Comparison of ENCODE assay signal across 9 mouse cellular contexts in the genomic region with DNA sequence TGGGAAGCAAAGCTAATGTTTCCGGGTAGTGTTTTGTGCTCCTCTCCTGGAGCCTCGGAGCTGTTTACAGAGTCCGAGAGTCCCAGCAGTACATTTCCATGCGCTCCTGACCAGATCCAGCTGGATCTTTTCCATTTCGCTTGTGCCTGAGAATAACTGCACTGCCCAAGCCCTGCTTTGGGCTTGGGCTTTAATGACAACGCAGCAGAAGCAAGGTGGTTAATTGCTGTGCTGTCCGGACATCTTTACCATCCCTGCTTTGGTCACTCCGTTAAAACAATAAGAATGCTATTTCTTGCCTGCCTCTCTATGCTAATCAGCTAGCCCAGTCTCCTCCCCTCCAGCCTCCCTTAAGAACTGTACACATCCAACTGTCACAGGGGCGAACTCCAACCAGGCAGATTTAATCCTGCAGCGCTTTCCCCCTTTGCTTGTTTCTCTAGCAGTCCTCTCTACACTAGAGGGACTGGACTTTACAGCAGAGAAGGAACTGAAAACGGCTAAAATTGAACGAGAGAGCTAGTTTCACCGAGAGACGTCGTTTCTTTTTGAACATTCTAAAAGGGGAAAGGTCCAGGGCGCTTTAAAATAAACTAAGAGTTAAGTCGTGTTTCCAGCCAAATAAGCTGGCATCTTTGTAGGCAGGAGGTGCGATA. TPM values are rescaled to one million over a fixed set of nuclear protein-coding genes. Genes with fewer than 3 reads are reported as not detected.
DNase-seq lines count a peak whose midpoint lies in the region; ATAC-seq lines count a peak whose summit lies in the region.
"Had no signal": no experiment of that assay in that cellular context is flagged by ENCODE, and none has a peak within 500 bp of the region (broad histone marks: within the 10 kb centered on the region; RNA-seq: fewer than 3 reads in every experiment).

Ranbp3l (plus strand) TSS at position 377 of the 656 bp plus-strand sequence.

- no peaks in the 10 kb centered on the region for H3K4me1 ChIP-seq in heart, embryonic 14.5 days (ENCODE audit: control insufficient read depth in 2 of 2, insufficient read depth in 2 of 2, low read length in 2 of 2)
- peaks cover 8% of the 10 kb centered on the region; the same call in 1 of the 2 replicates for H3K4me1 ChIP-seq in midbrain, embryonic 15.5 days

- no peaks in the 10 kb centered on the region for H3K27me3 ChIP-seq in heart, embryonic 14.5 days (ENCODE audit: control insufficient read depth, insufficient read depth, low read length)
- no peaks in the 10 kb centered on the region for H3K27me3 ChIP-seq in midbrain, embryonic 15.5 days (replicated peaks)

- H3K4me2 ChIP-seq in heart, embryonic 14.5 days (ENCODE audit: low read length) = peak within 1 kb of the TSS; percentile 24
- H3K4me2 ChIP-seq in midbrain, embryonic 15.5 days = peak within 1 kb of the TSS; percentile 42

- no peak within 1 kb of the TSS for H3K4me3 ChIP-seq in heart, embryonic 14.5 days (ENCODE audit: control insufficient read depth in 1 of 2, insufficient read depth in 1 of 2, low read depth in 1 of 2, low read length in 2 of 2)
- H3K4me3 ChIP-seq in midbrain, embryonic 15.5 days = peak within 1 kb of the TSS; percentile 20

- intact Hi-C loops in heart, postnatal 10 days (cut with DNase I) = no loop called here

- no peaks in the 10 kb centered on the region for H3K9me3 ChIP-seq in heart, embryonic 14.5 days (ENCODE audit: control insufficient read depth, low read length)
- H3K9me3 ChIP-seq in midbrain, embryonic 15.5 days = no peaks in the 10 kb centered on the region

- no peak for DNase-seq in heart, postnatal 4 days
- peak; percentile 16 for DNase-seq in cerebellum, adult 11 months
- DNase-seq in heart, postnatal 10 days = peak; percentile 7 to 11
- peak in 1 of 2 experiments; percentile 14 for DNase-seq in left cerebral cortex, adult 8-10 months (ENCODE audit: low spot score in 2 of 2)
- DNase-seq in urinary bladder, postnatal 14 days (ENCODE audit: low spot score) = no peak
- no peak for DNase-seq in adrenal gland, adult 18-20 months (ENCODE audit: low spot score in 2 of 2)

- no peak within 1 kb of the TSS for H3K27ac ChIP-seq in heart, embryonic 14.5 days (replicated peaks in 1 of 2; ENCODE audit: control insufficient read depth in 1 of 2, insufficient read depth in 1 of 2, low read depth in 2 of 2, low read length in 2 of 2)
- H3K27ac ChIP-seq in midbrain, embryonic 15.5 days = 0 out of 2 replicates have a peak within 1 kb of the TSS, but pooled peaks have one; percentile 1

- ATAC-seq in heart, embryonic 14.5 days (ENCODE audit: insufficient number of reproducible peaks, insufficient read depth, low FRiP score, low read depth) = no peak
- peak; percentile 71 for ATAC-seq in midbrain, embryonic 15.5 days (replicated peaks)

- WGBS in heart, embryonic 14.5 days = 63% methylated on average over 18 of the region's 18 CpGs
- WGBS in midbrain, embryonic 15.5 days = 59% methylated on average over 18 of the region's 18 CpGs

- H3K36me3 ChIP-seq in heart, embryonic 14.5 days (ENCODE audit: control insufficient read depth, insufficient read depth, low read length) = no peaks in the 10 kb centered on the region
- H3K36me3 ChIP-seq in midbrain, embryonic 15.5 days (replicated peaks) = no peaks in the 10 kb centered on the region

- H3K9ac ChIP-seq in heart, embryonic 14.5 days (ENCODE audit: low read length) = no peak within 1 kb of the TSS
- no peak within 1 kb of the TSS for H3K9ac ChIP-seq in midbrain, embryonic 15.5 days

RNA-seq across cellular contexts. Expression of gene Ranbp3l, which starts in this region (rescaled TPM):
- 0.16 and 0.24 TPM in 2 replicates for polyA plus RNA-seq in heart, embryonic 14.5 days (2014; fragmentation: Nextera tagmentation; extraction: Ambion mirVana)
- total RNA-seq in heart, postnatal 4 days (2021) = not detected
- not detected for total RNA-seq in heart, postnatal 10 days (2021)
- total RNA-seq in left cerebral cortex, adult 8-10 months (2022) = 10 to 100 TPM in 3 of 4 experiments, 1 to 10 TPM in 1; 6.9 to 11.6 (median 11.0) TPM
- 13.1 and 14.4 TPM in 2 replicates for polyA plus RNA-seq in midbrain, embryonic 15.5 days (2015; fragmentation: Nextera tagmentation; extraction: Ambion mirVana)
- not detected for total RNA-seq in adrenal gland, adult 18-20 months (2021)
- total RNA-seq: heart, postnatal 36 days had no signal

Comparison
In these comparisons a context has a peak if more than half of its experiments do, and no peak if none do; other contexts are left out.
1. RNA of gene Ranbp3l (total RNA-seq): 6.9 to 11.6 TPM in left cerebral cortex, adult 8-10 months; not detected in heart, postnatal 10 days, not detected in adrenal gland, adult 18-20 months and not detected in heart, postnatal 4 days; every median in the first group is over 4 times any median in the second.
2. RNA of gene Ranbp3l (polyA plus RNA-seq): 13.1 to 14.4 TPM in midbrain, embryonic 15.5 days; 0.16 to 0.24 TPM in heart, embryonic 14.5 days; every median in the first group is over 10 times any median in the second.
3. Peak in DNase-seq in heart, postnatal 10 days; RNA of the gene not detected or under 1 TPM.